ENCODE assay signal across 8 mouse cellular contexts in genomic region chr3:107333381-107334201, GRCm38 (mm10). TPM values are rescaled to one million over a fixed set of nuclear protein-coding genes. Genes with fewer than 3 reads are reported as not detected.
A peak's percentile ranks its signal among the peaks of the same experiment; 100 is the strongest.
DNase-seq lines count a peak whose midpoint lies in the region; ATAC-seq and TF ChIP-seq lines count a peak whose summit lies in the region.

Rbm15 (minus strand) TSS chr3:107333673.

- TF ChIP-seq EP300 in heart, adult 2 months (IDR thresholded peaks at IDR 0.05; ENCODE audit: insufficient read depth, low read depth, low read length), result peak; percentile 9

- TF ChIP-seq CTCF in heart, adult 2 months (IDR thresholded peaks at IDR 0.05), result peak; percentile 51

- intact Hi-C loops in heart, adult 2 months (cut with DNase I), result no loop called here

- under 1% methylated on average over 52 of the region's 62 CpGs for WGBS in embryonic facial prominence, embryonic 14.5 days
- WGBS in heart, adult 2 months, result under 1% methylated on average over 62 of the region's 62 CpGs
- WGBS in limb, embryonic 13.5 days, result under 1% methylated on average over 62 of the region's 62 CpGs
- WGBS in midbrain, embryonic 16.5 days, result under 1% methylated on average over 62 of the region's 62 CpGs

- H3K27me3 ChIP-seq in embryonic facial prominence, embryonic 14.5 days (replicated peaks; ENCODE audit: control insufficient read depth, insufficient read depth, low read length), result no peaks in the 10 kb centered on the region
- no peaks in the 10 kb centered on the region for H3K27me3 ChIP-seq in heart, adult 2 months (ENCODE audit: control insufficient read depth, insufficient read depth, low read length)
- no peaks in the 10 kb centered on the region for H3K27me3 ChIP-seq in limb, embryonic 13.5 days
- no peaks in the 10 kb centered on the region for H3K27me3 ChIP-seq in midbrain, embryonic 16.5 days (ENCODE audit: control insufficient read depth, insufficient read depth, low read depth, low read length)

- H3K27ac ChIP-seq in embryonic facial prominence, embryonic 14.5 days (replicated peaks; ENCODE audit: low read depth, low read length), result peak within 1 kb of the TSS; percentile 95
- peak within 1 kb of the TSS; percentile 97 for H3K27ac ChIP-seq in heart, adult 2 months
- H3K27ac ChIP-seq in limb, embryonic 13.5 days, result peak within 1 kb of the TSS; percentile 95
- H3K27ac ChIP-seq in midbrain, embryonic 16.5 days (ENCODE audit: low read length), result peak within 1 kb of the TSS; percentile 90

- peaks cover 24% of the 10 kb centered on the region for H3K4me1 ChIP-seq in embryonic facial prominence, embryonic 14.5 days (ENCODE audit: control insufficient read depth, insufficient read depth, low read length)
- H3K4me1 ChIP-seq in heart, adult 2 months (ENCODE audit: control insufficient read depth, insufficient read depth, low read length), result peaks cover 13% of the 10 kb centered on the region
- H3K4me1 ChIP-seq in limb, embryonic 13.5 days, result peaks cover 34% of the 10 kb centered on the region
- H3K4me1 ChIP-seq in midbrain, embryonic 16.5 days (ENCODE audit: control insufficient read depth, insufficient read depth, low read length), result peaks cover 34% of the 10 kb centered on the region

- peaks cover 17% of the 10 kb centered on the region for H3K36me3 ChIP-seq in embryonic facial prominence, embryonic 14.5 days (ENCODE audit: control insufficient read depth, insufficient read depth, low read length)
- H3K36me3 ChIP-seq in heart, adult 2 months (ENCODE audit: control insufficient read depth, insufficient read depth, low read length), result peaks cover 6% of the 10 kb centered on the region
- H3K36me3 ChIP-seq in limb, embryonic 13.5 days, result peaks cover 16% of the 10 kb centered on the region
- H3K36me3 ChIP-seq in midbrain, embryonic 16.5 days (ENCODE audit: control insufficient read depth, insufficient read depth, low read length), result 0 out of 2 replicates have a peak, but pooled peaks cover 3% of the 10 kb centered on the region

- H3K79me2 ChIP-seq in heart, adult 2 months (replicated peaks; ENCODE audit: control insufficient read depth, insufficient read depth, low read length), result no peaks in the 10 kb centered on the region; the same call in 1 of the 2 replicates

- peak; percentile 89; the same call in 1 of the 2 replicates for TF ChIP-seq POLR2A in heart, adult 2 months (IDR thresholded peaks at IDR 0.05; ENCODE audit: insufficient read depth, low read depth, low read length)

- H3K4me2 ChIP-seq in embryonic facial prominence, embryonic 14.5 days (ENCODE audit: low read depth, low read length), result peak within 1 kb of the TSS; percentile 95
- H3K4me2 ChIP-seq in limb, embryonic 13.5 days (replicated peaks), result peak within 1 kb of the TSS; percentile 98
- H3K4me2 ChIP-seq in midbrain, embryonic 16.5 days (ENCODE audit: low read length), result peak within 1 kb of the TSS; percentile 92

- H3K4me3 ChIP-seq in embryonic facial prominence, embryonic 14.5 days (ENCODE audit: low read depth, low read length), result peak within 1 kb of the TSS; percentile 96
- H3K4me3 ChIP-seq in heart, adult 2 months, result peak within 1 kb of the TSS; percentile 76
- peak within 1 kb of the TSS; percentile 93 for H3K4me3 ChIP-seq in limb, embryonic 13.5 days
- peak within 1 kb of the TSS; percentile 92 for H3K4me3 ChIP-seq in midbrain, embryonic 16.5 days (ENCODE audit: low read depth, low read length)

- DNase-seq in 3T3-L1 (ENCODE audit: low read depth, low spot score), result peak; percentile 100
- peak; percentile 86 to 95 for DNase-seq in adrenal gland, postnatal 4 days (ENCODE audit: low spot score in 2 of 2)
- peak; percentile 100 for DNase-seq in embryonic facial prominence, embryonic 14.5 days (ENCODE audit: low spot score)
- peak; percentile 94 to 98 for DNase-seq in heart, adult 2 months
- peak; percentile 97 to 99 for DNase-seq in kidney, adult 8-10 months
- peak; percentile 94 for DNase-seq in spleen, postnatal 10 days (ENCODE audit: low spot score in 2 of 2)

- H3K9ac ChIP-seq in embryonic facial prominence, embryonic 14.5 days (ENCODE audit: low read depth, low read length), result peak within 1 kb of the TSS; percentile 96
- peak within 1 kb of the TSS; percentile 80 for H3K9ac ChIP-seq in heart, adult 2 months (ENCODE audit: low read depth, low read length)
- peak within 1 kb of the TSS; percentile 92 for H3K9ac ChIP-seq in limb, embryonic 13.5 days
- H3K9ac ChIP-seq in midbrain, embryonic 16.5 days (ENCODE audit: low read depth, low read length), result peak within 1 kb of the TSS; percentile 84

- H3K9me3 ChIP-seq in embryonic facial prominence, embryonic 14.5 days (ENCODE audit: control insufficient read depth, low read length), result no peaks in the 10 kb centered on the region
- no peaks in the 10 kb centered on the region for H3K9me3 ChIP-seq in limb, embryonic 13.5 days
- no peaks in the 10 kb centered on the region for H3K9me3 ChIP-seq in midbrain, embryonic 16.5 days (replicated peaks; ENCODE audit: control insufficient read depth, low read length, poor library complexity, severe bottlenecking)

- ATAC-seq in embryonic facial prominence, embryonic 14.5 days (ENCODE audit: low read depth), result peak; percentile 94
- ATAC-seq in limb, embryonic 13.5 days (ENCODE audit: low FRiP score, low read depth), result peak; percentile 93
- ATAC-seq in midbrain, embryonic 16.5 days, result peak; percentile 96

RNA-seq across cellular contexts. Expression of gene Rbm15, which starts in this region (rescaled TPM):
- total RNA-seq in adrenal gland, postnatal 4 days (2021), result 10 to 100 TPM; 41.1 to 47.0 TPM
- 13.5 and 13.7 TPM in 2 replicates for polyA plus RNA-seq in embryonic facial prominence, embryonic 14.5 days (2014; fragmentation: Nextera tagmentation; extraction: Ambion mirVana)
- total RNA-seq in heart, adult 2 months (2021), result 10 to 100 TPM; 22.7 to 24.5 TPM
- 3.6 and 7.0 TPM in 2 replicates for polyA plus RNA-seq in heart, adult 2 months (2012; rRNA removed)
- 16.5 and 16.8 TPM in 2 replicates for polyA plus RNA-seq in limb, embryonic 13.5 days (2015; fragmentation: Nextera tagmentation; extraction: Ambion mirVana)
- 5.7 and 6.5 TPM in 2 replicates for polyA plus RNA-seq in midbrain, embryonic 16.5 days (2015; fragmentation: Nextera tagmentation; extraction: Ambion mirVana)

Comparison
In these comparisons a context has a peak if more than half of its experiments do, and no peak if none do; other contexts are left out.
1. Peak in every context shown above with its lines: DNase-seq, ATAC-seq, H3K4me3 ChIP-seq and H3K27ac ChIP-seq.